Mouse (Mus musculus) ES-CJ7 (cell line): ENCODE measurements around the gene Spta1.

Source experiments
- DNase-seq: peaks from one replicate; pipeline ENCODE4 v3.0.0; 2011; ENCODE audit warnings: low read depth, low spot score

Gene Spta1

GRCm38 (mm10) chr1:174172605-174173004 lies at the start of gene Spta1:
TSS of gene Spta1 (plus strand) at chr1:174172776.
- DNase-seq: peak; percentile 77

GRCm38 (mm10) chr1:174131217-174131616 lies 41.4 kb upstream of the Spta1 start, which contains the start of gene Olfr424:
TSS of gene Olfr424 (plus strand) at chr1:174131517.
- DNase-seq: no peak

- DNase-seq: no peak
Measured at GRCm38 (mm10) chr1:174131999-174132398, 40.6 kb upstream of the Spta1 start.

GRCm38 (mm10) chr1:174141384-174141783 lies 31.2 kb upstream of the Spta1 start:
- DNase-seq: no peak

- DNase-seq: no peak
Measured at GRCm38 (mm10) chr1:174146696-174147095, 25.9 kb upstream of the Spta1 start.

- DNase-seq: no peak
Measured at GRCm38 (mm10) chr1:174149289-174149688, 23.3 kb upstream of the Spta1 start.

GRCm38 (mm10) chr1:174155333-174155732 lies 17.2 kb upstream of the Spta1 start, which contains the start of gene Olfr420:
TSS of gene Olfr420 (plus strand) at chr1:174155633.
- no peak for DNase-seq

- no peak for DNase-seq
Measured at GRCm38 (mm10) chr1:174157622-174158021, 15.0 kb upstream of the Spta1 start.

GRCm38 (mm10) chr1:174158512-174158911 lies 14.1 kb upstream of the Spta1 start:
- no peak for DNase-seq

- no peak for DNase-seq
Measured at GRCm38 (mm10) chr1:174159095-174159494, 13.5 kb upstream of the Spta1 start.

GRCm38 (mm10) chr1:174169024-174169423 lies 3.6 kb upstream of the Spta1 start:
- DNase-seq: peak; percentile 73

GRCm38 (mm10) chr1:174170706-174171501 lies 1.7 kb upstream of the Spta1 start:
- DNase-seq: no peak

GRCm38 (mm10) chr1:174171537-174171936 lies 1.0 kb upstream of the Spta1 start:
- no peak for DNase-seq

- DNase-seq: no peak
Measured at GRCm38 (mm10) chr1:174204699-174205098, 32.1 kb downstream of the Spta1 start.

- DNase-seq: no peak
Measured at GRCm38 (mm10) chr1:174212286-174212685, 39.7 kb downstream of the Spta1 start.

- no peak for DNase-seq
Measured at GRCm38 (mm10) chr1:174215270-174216038, 42.9 kb downstream of the Spta1 start.

GRCm38 (mm10) chr1:174216528-174217204 lies 44.1 kb downstream of the Spta1 start:
- DNase-seq: no peak

- no peak for DNase-seq
Measured at GRCm38 (mm10) chr1:174239916-174240315, 67.3 kb downstream of the Spta1 start.

- DNase-seq: no peak
Measured at GRCm38 (mm10) chr1:174244621-174245020, 72.0 kb downstream of the Spta1 start.

GRCm38 (mm10) chr1:174246080-174246479 lies 73.5 kb downstream of the Spta1 start:
- DNase-seq: no peak

- DNase-seq: no peak
Measured at GRCm38 (mm10) chr1:174247170-174247569, 74.6 kb downstream of the Spta1 start.

- DNase-seq: no peak
Measured at GRCm38 (mm10) chr1:174250376-174250775, 77.8 kb downstream of the Spta1 start.
